In genomic region chr9:21337652-21338051, GRCm38 (mm10) we compare ENCODE assay signal across 8 mouse cellular contexts. TPM values are rescaled to one million over a fixed set of nuclear protein-coding genes. Genes with fewer than 3 reads are reported as not detected.
A peak's percentile ranks its signal among the peaks of the same experiment; 100 is the strongest.
DNase-seq lines count a peak whose midpoint lies in the region; ATAC-seq and TF ChIP-seq lines count a peak whose summit lies in the region.

No protein-coding gene starts in this region.

- H3K36me3 ChIP-seq in MEL (ENCODE audit: control insufficient read depth in 1 of 2, insufficient read depth in 2 of 2, low read length in 2 of 2), result no peaks in the 10 kb centered on the region
- peaks cover 35% of the 10 kb centered on the region for H3K36me3 ChIP-seq in embryonic facial prominence, embryonic 14.5 days (ENCODE audit: control insufficient read depth, insufficient read depth, low read length)
- no peaks in the 10 kb centered on the region for H3K36me3 ChIP-seq in kidney, adult 2 months (ENCODE audit: control insufficient read depth, insufficient read depth, low read length)
- H3K36me3 ChIP-seq in lung, postnatal 0 days (ENCODE audit: insufficient read depth, low read length), result peaks cover 14% of the 10 kb centered on the region

- TF ChIP-seq RAD21 in MEL (IDR thresholded peaks at IDR 0.05; ENCODE audit: low read depth, low read length), result no peak

- no peak for DNase-seq in MEL (ENCODE audit: low read depth, low spot score)
- DNase-seq in embryonic facial prominence, embryonic 14.5 days (ENCODE audit: low spot score), result peak; percentile 78
- DNase-seq in kidney, adult 2 months, result peak; percentile 67
- DNase-seq in lung, postnatal 0 days (ENCODE audit: low spot score), result peak; percentile 83
- DNase-seq in right cerebral cortex, postnatal 10 days (ENCODE audit: low spot score in 2 of 2), result no peak
- DNase-seq in right cerebral cortex, postnatal 14 days, result no peak
- DNase-seq in thymus, postnatal 14 days, result no peak

- no peak for TF ChIP-seq CTCF in MEL (IDR thresholded peaks at IDR 0.05 in 2 of 3, conservative IDR thresholded peaks at IDR 0.05 in 1 of 3; ENCODE audit: control insufficient read depth in 1 of 3, insufficient read depth in 1 of 3, low read depth in 2 of 3, low read length in 3 of 3, poor library complexity in 1 of 3, severe bottlenecking in 1 of 3)
- no peak for TF ChIP-seq CTCF in kidney, adult 2 months (conservative IDR thresholded peaks at IDR 0.05; ENCODE audit: insufficient read depth, insufficient read length, low read depth, low read length)
- no peak for TF ChIP-seq CTCF in lung, postnatal 0 days (IDR thresholded peaks at IDR 0.05)

- no peak for TF ChIP-seq EP300 in MEL (IDR thresholded peaks at IDR 0.05; ENCODE audit: low read depth in 1 of 2, low read length in 2 of 2)
- TF ChIP-seq EP300 in lung, postnatal 0 days (IDR thresholded peaks at IDR 0.05), result peak; percentile 43; the same call in 1 of the 2 replicates

- no peaks in the 10 kb centered on the region for H3K4me1 ChIP-seq in MEL (ENCODE audit: control insufficient read depth in 1 of 2, insufficient read depth in 2 of 2, low read length in 2 of 2)
- peaks cover 6% of the 10 kb centered on the region; the same call in 1 of the 2 replicates for H3K4me1 ChIP-seq in embryonic facial prominence, embryonic 14.5 days (ENCODE audit: control insufficient read depth, insufficient read depth, low read length)
- no peaks in the 10 kb centered on the region for H3K4me1 ChIP-seq in kidney, adult 2 months (ENCODE audit: control insufficient read depth, insufficient read depth, low read length)
- H3K4me1 ChIP-seq in lung, postnatal 0 days (ENCODE audit: insufficient read depth, low read depth, low read length), result peaks cover 4% of the 10 kb centered on the region

- no peaks in the 10 kb centered on the region for H3K9me3 ChIP-seq in MEL (replicated peaks; ENCODE audit: insufficient read depth, low read length)
- no peaks in the 10 kb centered on the region for H3K9me3 ChIP-seq in embryonic facial prominence, embryonic 14.5 days (ENCODE audit: control insufficient read depth, low read length)
- H3K9me3 ChIP-seq in lung, postnatal 0 days (ENCODE audit: low read length), result no peaks in the 10 kb centered on the region

- H3K27ac ChIP-seq in MEL (ENCODE audit: control insufficient read depth, low read depth, low read length), result no peak overlapping the region
- H3K27ac ChIP-seq in embryonic facial prominence, embryonic 14.5 days (replicated peaks; ENCODE audit: low read depth, low read length), result peak overlapping the region; percentile 58
- peak overlapping the region; percentile 42 for H3K27ac ChIP-seq in kidney, adult 2 months (ENCODE audit: insufficient read depth, low read depth, low read length)
- peak overlapping the region; percentile 85 for H3K27ac ChIP-seq in lung, postnatal 0 days (ENCODE audit: low read length)

- peak overlapping the region; percentile 32 for H3K4me2 ChIP-seq in embryonic facial prominence, embryonic 14.5 days (ENCODE audit: low read depth, low read length)
- peak overlapping the region; percentile 47 for H3K4me2 ChIP-seq in lung, postnatal 0 days (replicated peaks; ENCODE audit: low read depth, low read length)

- ATAC-seq in embryonic facial prominence, embryonic 14.5 days (ENCODE audit: low read depth), result peak; percentile 92
- ATAC-seq in lung, postnatal 0 days, result peak; percentile 93
- ATAC-seq in cerebellum, adult (ENCODE audit: insufficient number of reproducible peaks, low FRiP score, low TSS enrichment), result no peak

- no peaks in the 10 kb centered on the region for H3K79me2 ChIP-seq in MEL (ENCODE audit: control insufficient read depth, insufficient read depth, low read length, poor library complexity)

- H3K9ac ChIP-seq in MEL (ENCODE audit: control insufficient read depth, low read depth, low read length, poor library complexity, severe bottlenecking), result no peak overlapping the region
- peak overlapping the region; percentile 58 for H3K9ac ChIP-seq in embryonic facial prominence, embryonic 14.5 days (ENCODE audit: low read depth, low read length)
- H3K9ac ChIP-seq in lung, postnatal 0 days (replicated peaks; ENCODE audit: low read depth), result peak overlapping the region; percentile 45; the same call in 1 of the 2 replicates

- no peak overlapping the region for H3K4me3 ChIP-seq in MEL (ENCODE audit: control insufficient read depth in 1 of 2, insufficient read depth in 1 of 2, low read depth in 2 of 2, low read length in 2 of 2)
- peak overlapping the region; percentile 34 for H3K4me3 ChIP-seq in embryonic facial prominence, embryonic 14.5 days (ENCODE audit: low read depth, low read length)
- peak overlapping the region; percentile 49 for H3K4me3 ChIP-seq in kidney, adult 2 months (ENCODE audit: insufficient read depth, low read depth, low read length)
- H3K4me3 ChIP-seq in lung, postnatal 0 days (ENCODE audit: low read depth, low read length), result peak overlapping the region; percentile 32

- WGBS in embryonic facial prominence, embryonic 14.5 days, result 19% methylated on average over 20 of the region's 20 CpGs
- WGBS in kidney, adult 2 months, result 25% methylated on average over 20 of the region's 20 CpGs
- WGBS in lung, postnatal 0 days, result 17% methylated on average over 20 of the region's 20 CpGs

- H3K27me3 ChIP-seq in MEL (ENCODE audit: control insufficient read depth in 1 of 2, insufficient read depth in 2 of 2, low read length in 2 of 2), result no peaks in the 10 kb centered on the region
- H3K27me3 ChIP-seq in embryonic facial prominence, embryonic 14.5 days (replicated peaks; ENCODE audit: control insufficient read depth, insufficient read depth, low read length), result no peaks in the 10 kb centered on the region
- no peaks in the 10 kb centered on the region for H3K27me3 ChIP-seq in kidney, adult 2 months (replicated peaks; ENCODE audit: control insufficient read depth, insufficient read depth, low read length)
- H3K27me3 ChIP-seq in lung, postnatal 0 days (replicated peaks; ENCODE audit: insufficient read depth, low read length), result no peaks in the 10 kb centered on the region

- TF ChIP-seq POLR2A in MEL (IDR thresholded peaks at IDR 0.05; ENCODE audit: control insufficient read depth in 1 of 2, insufficient read depth in 1 of 2, low read depth in 1 of 2, low read length in 2 of 2, poor library complexity in 1 of 2), result no peak
- TF ChIP-seq POLR2A in kidney, adult 2 months (IDR thresholded peaks at IDR 0.05; ENCODE audit: low read depth, low read length), result peak; percentile 22

TF ChIP-seq in MEL, 35 proteins besides CTCF, POLR2A, EP300 and RAD21:
- TF ChIP-seq ELF1 (IDR thresholded peaks at IDR 0.05; ENCODE audit: low read depth, low read length) (0 out of 2 replicates have a peak, but pooled peaks have one; percentile 8), BHLHE40 (IDR thresholded peaks at IDR 0.05; ENCODE audit: borderline replicate concordance, low read depth, low read length) (no peak), NELFE (IDR thresholded peaks at IDR 0.05; ENCODE audit: low read depth, low read length) (no peak), GABPA (IDR thresholded peaks at IDR 0.05; ENCODE audit: low read depth, low read length) (no peak)

RNA-seq across cellular contexts. Expression of gene Slc44a2, which starts 17.2 kb away (rescaled TPM):
- 27.3 and 30.7 TPM in 2 replicates for total RNA-seq in MEL (2012; rRNA removed)
- polyA plus RNA-seq in MEL (2012; ENCODE audit: insufficient read depth in 1 of 2, insufficient read length in 2 of 2, low read depth in 1 of 2, low replicate concordance in 2 of 2, missing spikeins in 1 of 2), result 100 to 1,000 TPM in 1 of 2 experiments, not detected in 1; 121 TPM
- 111 and 132 TPM in 2 replicates for polyA plus RNA-seq in embryonic facial prominence, embryonic 14.5 days (2014; fragmentation: Nextera tagmentation; extraction: Ambion mirVana)
- 47.4 and 49.2 TPM in 2 replicates for polyA plus RNA-seq in kidney, adult 2 months (2012; rRNA removed)
- polyA plus RNA-seq in lung, postnatal 0 days (2015; fragmentation: Nextera tagmentation; extraction: Ambion mirVana), result 155 and 165 TPM in 2 replicates

RNA-seq across cellular contexts. Expression of gene Ap1m2, which starts 25.5 kb away (rescaled TPM):
- 0.52 and 0.73 TPM in 2 replicates for total RNA-seq in MEL (2012; rRNA removed)
- polyA plus RNA-seq in MEL (2012; ENCODE audit: insufficient read depth in 1 of 2, insufficient read length in 2 of 2, low read depth in 1 of 2, low replicate concordance in 2 of 2, missing spikeins in 1 of 2), result 1 to 10 TPM in 1 of 2 experiments, not detected in 1; 1.0 TPM
- polyA plus RNA-seq in embryonic facial prominence, embryonic 14.5 days (2014; fragmentation: Nextera tagmentation; extraction: Ambion mirVana), result 20.8 and 22.7 TPM in 2 replicates
- 30.6 and 36.2 TPM in 2 replicates for polyA plus RNA-seq in kidney, adult 2 months (2012; rRNA removed)
- polyA plus RNA-seq in lung, postnatal 0 days (2015; fragmentation: Nextera tagmentation; extraction: Ambion mirVana), result 35.9 and 36.4 TPM in 2 replicates

RNA-seq across cellular contexts. Expression of gene Ilf3, which starts 30.0 kb away (rescaled TPM):
- 210 and 235 TPM in 2 replicates for total RNA-seq in MEL (2012; rRNA removed)
- polyA plus RNA-seq in MEL (2012; ENCODE audit: insufficient read depth in 1 of 2, insufficient read length in 2 of 2, low read depth in 1 of 2, low replicate concordance in 2 of 2, missing spikeins in 1 of 2), result 100 to 1,000 TPM in 1 of 2 experiments, 10 to 100 TPM in 1; 67.4 to 519 TPM
- polyA plus RNA-seq in embryonic facial prominence, embryonic 14.5 days (2014; fragmentation: Nextera tagmentation; extraction: Ambion mirVana), result 139 and 177 TPM in 2 replicates
- polyA plus RNA-seq in kidney, adult 2 months (2012; rRNA removed), result 31.9 and 33.0 TPM in 2 replicates
- 53.4 and 58.5 TPM in 2 replicates for polyA plus RNA-seq in lung, postnatal 0 days (2015; fragmentation: Nextera tagmentation; extraction: Ambion mirVana)

RNA-seq across cellular contexts. Expression of gene Cdkn2d, which starts 46.4 kb away (rescaled TPM):
- 40.1 and 55.2 TPM in 2 replicates for total RNA-seq in MEL (2012; rRNA removed)
- polyA plus RNA-seq in MEL (2012; ENCODE audit: insufficient read depth in 1 of 2, insufficient read length in 2 of 2, low read depth in 1 of 2, low replicate concordance in 2 of 2, missing spikeins in 1 of 2), result 10 to 100 TPM in 1 of 2 experiments, not detected in 1; 67.9 TPM
- 57.2 and 57.7 TPM in 2 replicates for polyA plus RNA-seq in embryonic facial prominence, embryonic 14.5 days (2014; fragmentation: Nextera tagmentation; extraction: Ambion mirVana)
- polyA plus RNA-seq in kidney, adult 2 months (2012; rRNA removed), result 20.2 and 24.1 TPM in 2 replicates
- 33.9 and 34.9 TPM in 2 replicates for polyA plus RNA-seq in lung, postnatal 0 days (2015; fragmentation: Nextera tagmentation; extraction: Ambion mirVana)

RNA-seq across cellular contexts. Expression of gene Kri1, which starts 49.9 kb away (rescaled TPM):
- total RNA-seq in MEL (2012; rRNA removed), result 175 and 199 TPM in 2 replicates
- polyA plus RNA-seq in MEL (2012; ENCODE audit: insufficient read depth in 1 of 2, insufficient read length in 2 of 2, low read depth in 1 of 2, low replicate concordance in 2 of 2, missing spikeins in 1 of 2), result 100 to 1,000 TPM in 1 of 2 experiments, 10 to 100 TPM in 1; 76.1 to 233 TPM
- polyA plus RNA-seq in embryonic facial prominence, embryonic 14.5 days (2014; fragmentation: Nextera tagmentation; extraction: Ambion mirVana), result 11.0 and 14.4 TPM in 2 replicates
- 14.2 and 15.9 TPM in 2 replicates for polyA plus RNA-seq in kidney, adult 2 months (2012; rRNA removed)
- polyA plus RNA-seq in lung, postnatal 0 days (2015; fragmentation: Nextera tagmentation; extraction: Ambion mirVana), result 8.9 and 11.9 TPM in 2 replicates

Comparison
In these comparisons a context has a peak if more than half of its experiments do, and no peak if none do; other contexts are left out.
1. DNase-seq: peak in embryonic facial prominence, embryonic 14.5 days (single experiment), kidney, adult 2 months (single experiment) and lung, postnatal 0 days (single experiment); none in MEL (single experiment), right cerebral cortex, postnatal 10 days (0 of 2), right cerebral cortex, postnatal 14 days (single experiment) and thymus, postnatal 14 days (single experiment).
2. H3K4me3 ChIP-seq: peak in embryonic facial prominence, embryonic 14.5 days (single experiment), kidney, adult 2 months (single experiment) and lung, postnatal 0 days (single experiment); none in MEL (0 of 2).
3. RNA of gene Ap1m2, which starts 25.5 kb away (polyA plus RNA-seq): 35.9 to 36.4 TPM in lung, postnatal 0 days, 30.6 to 36.2 TPM in kidney, adult 2 months and 20.8 to 22.7 TPM in embryonic facial prominence, embryonic 14.5 days; 1.0 TPM in MEL; every median in the first group is over 10 times any median in the second.